In the genomic region with DNA sequence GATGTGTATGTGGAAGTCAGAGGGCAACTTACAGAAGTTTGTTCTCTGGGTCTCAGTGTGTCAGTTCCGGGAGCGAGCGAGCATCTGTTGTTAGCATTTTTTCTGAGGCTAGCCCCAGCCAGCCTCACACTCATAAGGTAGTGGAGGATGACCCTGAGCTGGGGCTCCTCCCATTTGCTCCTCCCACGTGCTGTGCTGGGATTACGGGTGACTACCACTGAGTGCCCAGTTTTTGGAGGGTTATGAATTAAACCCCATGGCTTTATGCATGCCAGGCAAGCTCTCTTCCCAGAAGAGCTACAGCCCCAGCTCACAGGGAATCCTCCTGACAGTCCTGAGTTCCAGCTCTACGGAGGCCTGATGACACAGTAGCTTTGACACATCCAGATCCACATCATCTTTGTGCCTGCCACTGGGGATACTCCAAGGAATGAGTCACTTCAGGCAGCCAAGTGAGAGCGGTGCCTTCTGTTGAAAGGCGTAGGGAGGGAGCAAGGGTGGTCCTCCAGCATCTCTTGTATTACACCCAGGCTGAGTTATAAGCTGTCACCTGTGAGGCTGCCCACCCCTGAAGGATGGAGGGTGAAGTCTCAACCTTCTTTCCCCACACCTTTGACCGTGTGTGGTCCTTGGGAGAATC, we compare ENCODE assay signal across 13 mouse cellular contexts.
DNase-seq lines count a peak whose midpoint lies in the region; ATAC-seq and TF ChIP-seq lines count a peak whose summit lies in the region.
"Had no signal": no experiment of that assay in that cellular context is flagged by ENCODE, and none has a peak within 500 bp of the region (broad histone marks: within the 10 kb centered on the region; RNA-seq: fewer than 3 reads in every experiment).

No protein-coding gene starts in this region.

- no peaks in the 10 kb centered on the region for H3K9me3 ChIP-seq in heart, embryonic 13.5 days
- H3K9me3 ChIP-seq in lung, embryonic 14.5 days (ENCODE audit: low read depth, low read length): no peaks in the 10 kb centered on the region
- no peaks in the 10 kb centered on the region for H3K9me3 ChIP-seq in embryonic facial prominence, embryonic 11.5 days (replicated peaks; ENCODE audit: control insufficient read depth, low read length)
- H3K9me3 ChIP-seq in stomach, embryonic 14.5 days (ENCODE audit: control insufficient read depth, low read depth, low read length): no peaks in the 10 kb centered on the region
- H3K9me3 ChIP-seq: hindbrain, embryonic 15.5 days; liver, embryonic 15.5 days had no signal

- H3K27ac ChIP-seq in heart, embryonic 13.5 days (replicated peaks): peak overlapping the region; percentile 39; the same call in 1 of the 2 replicates
- H3K27ac ChIP-seq in lung, embryonic 14.5 days (ENCODE audit: low read depth): peak overlapping the region; percentile 59
- H3K27ac ChIP-seq in embryonic facial prominence, embryonic 11.5 days (replicated peaks; ENCODE audit: low read depth, low read length): no peak overlapping the region
- peak overlapping the region; percentile 34 for H3K27ac ChIP-seq in stomach, embryonic 14.5 days (ENCODE audit: low read length)
- H3K27ac ChIP-seq: hindbrain, embryonic 15.5 days; liver, embryonic 15.5 days had no signal

- no peak overlapping the region for H3K4me2 ChIP-seq in heart, embryonic 13.5 days
- H3K4me2 ChIP-seq in lung, embryonic 14.5 days: no peak overlapping the region
- H3K4me2 ChIP-seq in embryonic facial prominence, embryonic 11.5 days (ENCODE audit: low read depth, low read length): no peak overlapping the region
- no peak overlapping the region; the same call in 1 of the 2 replicates for H3K4me2 ChIP-seq in stomach, embryonic 14.5 days (replicated peaks; ENCODE audit: low read depth, low read length)
- H3K4me2 ChIP-seq: hindbrain, embryonic 15.5 days; liver, embryonic 15.5 days had no signal

- intact Hi-C loops in heart, postnatal 14 days (cut with DNase I): no loop called here

- H3K4me1 ChIP-seq in heart, embryonic 13.5 days: peaks cover 47% of the 10 kb centered on the region
- peaks cover 15% of the 10 kb centered on the region for H3K4me1 ChIP-seq in lung, embryonic 14.5 days (ENCODE audit: insufficient read depth)
- peaks cover 6% of the 10 kb centered on the region; the same call in 1 of the 2 replicates for H3K4me1 ChIP-seq in embryonic facial prominence, embryonic 11.5 days (ENCODE audit: control insufficient read depth, insufficient read depth, low read length)
- H3K4me1 ChIP-seq in stomach, embryonic 14.5 days (ENCODE audit: control insufficient read depth, insufficient read depth, low read length): peaks cover 12% of the 10 kb centered on the region
- H3K4me1 ChIP-seq: hindbrain, embryonic 15.5 days had no signal

- H3K36me3 ChIP-seq in heart, embryonic 13.5 days: no peaks in the 10 kb centered on the region
- H3K36me3 ChIP-seq in lung, embryonic 14.5 days (ENCODE audit: insufficient read depth): no peaks in the 10 kb centered on the region
- H3K36me3 ChIP-seq in embryonic facial prominence, embryonic 11.5 days (replicated peaks; ENCODE audit: control insufficient read depth, insufficient read depth, low read depth, low read length): no peaks in the 10 kb centered on the region
- no peaks in the 10 kb centered on the region for H3K36me3 ChIP-seq in stomach, embryonic 14.5 days (ENCODE audit: control insufficient read depth, insufficient read depth, low read length)
- H3K36me3 ChIP-seq: hindbrain, embryonic 15.5 days; liver, embryonic 15.5 days had no signal

- no peak overlapping the region for H3K9ac ChIP-seq in heart, embryonic 13.5 days
- 0 out of 2 replicates have a peak overlapping the region, but pooled peaks have one; percentile 2 for H3K9ac ChIP-seq in lung, embryonic 14.5 days
- H3K9ac ChIP-seq in embryonic facial prominence, embryonic 11.5 days (replicated peaks; ENCODE audit: low read length): no peak overlapping the region
- no peak overlapping the region for H3K9ac ChIP-seq in stomach, embryonic 14.5 days (replicated peaks; ENCODE audit: low read depth, low read length)
- H3K9ac ChIP-seq: hindbrain, embryonic 15.5 days; liver, embryonic 15.5 days had no signal

- no peak for DNase-seq in heart, postnatal 14 days
- DNase-seq in lung, embryonic 14.5 days: no peak
- DNase-seq in lung, postnatal 36 days: no peak
- DNase-seq in embryonic facial prominence, embryonic 11.5 days (ENCODE audit: low spot score): no peak
- DNase-seq in adrenal gland, postnatal 25 days: no peak
- DNase-seq: adrenal gland, adult 8-10 months; cerebellum, postnatal 10 days; heart, adult 18-20 months; right cerebral cortex, postnatal 4 days had no signal

- H3K27me3 ChIP-seq in heart, embryonic 13.5 days (replicated peaks): no peaks in the 10 kb centered on the region
- no peaks in the 10 kb centered on the region for H3K27me3 ChIP-seq in lung, embryonic 14.5 days (ENCODE audit: insufficient read depth, low read length)
- no peaks in the 10 kb centered on the region for H3K27me3 ChIP-seq in embryonic facial prominence, embryonic 11.5 days (ENCODE audit: control insufficient read depth, insufficient read depth, low read length)
- H3K27me3 ChIP-seq in stomach, embryonic 14.5 days (ENCODE audit: control insufficient read depth, insufficient read depth, low read length): no peaks in the 10 kb centered on the region
- H3K27me3 ChIP-seq: hindbrain, embryonic 15.5 days had no signal

- 74% methylated on average over 9 of the region's 9 CpGs for WGBS in heart, embryonic 13.5 days
- WGBS in lung, embryonic 14.5 days: 50% methylated on average over 9 of the region's 9 CpGs
- WGBS in embryonic facial prominence, embryonic 11.5 days: 79% methylated on average over 9 of the region's 9 CpGs
- WGBS in stomach, embryonic 14.5 days: 47% methylated on average over 9 of the region's 9 CpGs

- no peak for TF ChIP-seq CTCF in lung, embryonic 14.5 days (IDR thresholded peaks at IDR 0.05; ENCODE audit: low read depth)

- no peak for ATAC-seq in heart, embryonic 13.5 days (ENCODE audit: extremely low read depth, insufficient number of reproducible peaks, low FRiP score, low TSS enrichment)
- ATAC-seq in lung, embryonic 14.5 days (ENCODE audit: insufficient read depth): peak; percentile 47; the same call in 1 of the 2 replicates
- ATAC-seq in embryonic facial prominence, embryonic 11.5 days (replicated peaks; ENCODE audit: insufficient number of reproducible peaks, low FRiP score, low TSS enrichment, low read depth): peak; percentile 56; the same call in 1 of the 2 replicates
- ATAC-seq in stomach, embryonic 14.5 days (ENCODE audit: insufficient number of reproducible peaks, insufficient read depth, low FRiP score, low read depth): peak; percentile 49; the same call in 1 of the 2 replicates

- no peak overlapping the region for H3K4me3 ChIP-seq in heart, embryonic 13.5 days
- H3K4me3 ChIP-seq in lung, embryonic 14.5 days (ENCODE audit: low read depth, low read length): no peak overlapping the region
- no peak overlapping the region for H3K4me3 ChIP-seq in embryonic facial prominence, embryonic 11.5 days (ENCODE audit: low read depth, low read length)
- no peak overlapping the region for H3K4me3 ChIP-seq in stomach, embryonic 14.5 days (ENCODE audit: low read depth, low read length)
- H3K4me3 ChIP-seq: hindbrain, embryonic 15.5 days; liver, embryonic 15.5 days had no signal
